24 mouse cellular contexts compared by ENCODE assay signal in the genomic region with DNA sequence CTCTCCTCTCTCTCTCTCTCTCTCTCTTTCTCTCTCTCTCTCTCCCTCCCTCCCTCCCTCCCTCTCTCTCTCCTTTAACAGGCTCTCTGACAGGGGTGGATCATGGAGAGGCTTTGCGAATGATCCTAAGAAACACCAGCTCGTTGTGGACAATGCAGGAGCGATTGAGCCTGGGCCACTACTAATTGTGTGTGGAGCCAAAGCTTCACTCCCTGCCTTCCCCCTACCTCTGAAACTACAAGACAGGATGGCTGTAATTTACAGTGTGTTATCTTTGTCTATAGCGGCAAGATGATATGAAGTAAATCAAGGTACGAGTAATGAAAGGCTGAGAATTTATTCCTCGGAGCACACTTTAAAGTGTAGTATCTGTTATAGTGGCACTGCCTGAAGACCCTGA.
A peak's percentile ranks its signal among the peaks of the same experiment; 100 is the strongest.
DNase-seq lines count a peak whose midpoint lies in the region; ATAC-seq lines count a peak whose summit lies in the region.
"Had no signal": no experiment of that assay in that cellular context is flagged by ENCODE, and none has a peak within 500 bp of the region (broad histone marks: within the 10 kb centered on the region; RNA-seq: fewer than 3 reads in every experiment).

No protein-coding gene starts in this region.

- H3K27me3 ChIP-seq in hindbrain, embryonic 10.5 days (ENCODE audit: insufficient read depth, poor library complexity, severe bottlenecking), result no peaks in the 10 kb centered on the region
- H3K27me3 ChIP-seq in hindbrain, embryonic 16.5 days (replicated peaks; ENCODE audit: control insufficient read depth, insufficient read depth, low read length), result no peaks in the 10 kb centered on the region
- no peaks in the 10 kb centered on the region; the same call in 1 of the 2 replicates for H3K27me3 ChIP-seq in kidney, embryonic 14.5 days (ENCODE audit: control insufficient read depth, insufficient read depth, low read length)
- H3K27me3 ChIP-seq in neural tube, embryonic 13.5 days, result no peaks in the 10 kb centered on the region
- H3K27me3 ChIP-seq: CH12.LX; embryonic facial prominence, embryonic 12.5 days; Patski had no signal

- no peak for ATAC-seq in hindbrain, embryonic 16.5 days
- 0 out of 2 replicates have a peak, but pooled peaks have one; percentile 52 for ATAC-seq in kidney, embryonic 14.5 days (ENCODE audit: low FRiP score, low TSS enrichment)
- peak; percentile 40; the same call in 1 of the 2 replicates for ATAC-seq in neural tube, embryonic 13.5 days (ENCODE audit: low read depth)
- ATAC-seq: activated CD4-positive, CD25-positive, alpha-beta regulatory T cell, adult 4 months; CD4-positive, CD25-positive, alpha-beta regulatory T cell, adult 4 months; forebrain, embryonic 13.5 days; forebrain, embryonic 15.5 days; Patski had no signal

- H3K9me3 ChIP-seq in hindbrain, embryonic 10.5 days, result no peaks in the 10 kb centered on the region
- 0 out of 2 replicates have a peak, but pooled peaks cover 2% of the 10 kb centered on the region for H3K9me3 ChIP-seq in hindbrain, embryonic 16.5 days (ENCODE audit: control insufficient read depth, low read length)
- H3K9me3 ChIP-seq in kidney, embryonic 14.5 days (ENCODE audit: control insufficient read depth, low read length), result no peaks in the 10 kb centered on the region
- no peaks in the 10 kb centered on the region for H3K9me3 ChIP-seq in neural tube, embryonic 13.5 days
- H3K9me3 ChIP-seq: embryonic facial prominence, embryonic 10.5 days; embryonic facial prominence, embryonic 12.5 days; forebrain, embryonic 13.5 days; forebrain, embryonic 15.5 days had no signal

- WGBS in hindbrain, embryonic 10.5 days, result 84% methylated on average over 6 of the region's 6 CpGs
- 63% methylated on average over 6 of the region's 6 CpGs for WGBS in hindbrain, embryonic 16.5 days
- WGBS in kidney, embryonic 14.5 days, result 27% methylated on average over 6 of the region's 6 CpGs
- WGBS in neural tube, embryonic 13.5 days, result 28% methylated on average over 6 of the region's 6 CpGs

- no peak overlapping the region for H3K9ac ChIP-seq in hindbrain, embryonic 16.5 days (ENCODE audit: low read depth, low read length)
- H3K9ac ChIP-seq in kidney, embryonic 14.5 days (ENCODE audit: low read depth, low read length), result no peak overlapping the region
- no peak overlapping the region for H3K9ac ChIP-seq in neural tube, embryonic 13.5 days
- H3K9ac ChIP-seq: embryonic facial prominence, embryonic 12.5 days; forebrain, embryonic 13.5 days; forebrain, embryonic 15.5 days had no signal

- H3K27ac ChIP-seq in hindbrain, embryonic 10.5 days, result 0 out of 2 replicates have a peak overlapping the region, but pooled peaks have one; percentile 35
- H3K27ac ChIP-seq in hindbrain, embryonic 16.5 days (ENCODE audit: low read depth, low read length), result no peak overlapping the region
- H3K27ac ChIP-seq in kidney, embryonic 14.5 days (ENCODE audit: low read depth, low read length), result no peak overlapping the region
- no peak overlapping the region for H3K27ac ChIP-seq in neural tube, embryonic 13.5 days (replicated peaks)
- H3K27ac ChIP-seq: embryonic facial prominence, embryonic 10.5 days; embryonic facial prominence, embryonic 12.5 days; forebrain, embryonic 13.5 days; forebrain, embryonic 15.5 days had no signal

- no peak overlapping the region for H3K4me2 ChIP-seq in hindbrain, embryonic 16.5 days (ENCODE audit: low read length)
- no peak overlapping the region for H3K4me2 ChIP-seq in kidney, embryonic 14.5 days (replicated peaks; ENCODE audit: low read depth, low read length)
- H3K4me2 ChIP-seq in neural tube, embryonic 13.5 days, result no peak overlapping the region
- H3K4me2 ChIP-seq: embryonic facial prominence, embryonic 12.5 days; forebrain, embryonic 13.5 days; forebrain, embryonic 15.5 days had no signal

- H3K4me1 ChIP-seq in hindbrain, embryonic 10.5 days (replicated peaks), result peaks cover 5% of the 10 kb centered on the region; the same call in 1 of the 2 replicates
- H3K4me1 ChIP-seq in hindbrain, embryonic 16.5 days (ENCODE audit: control insufficient read depth, insufficient read depth, low read depth, low read length), result peaks cover 2% of the 10 kb centered on the region; the same call in 1 of the 2 replicates
- no peaks in the 10 kb centered on the region; the same call in 1 of the 2 replicates for H3K4me1 ChIP-seq in kidney, embryonic 14.5 days (ENCODE audit: control insufficient read depth, insufficient read depth, low read length)
- H3K4me1 ChIP-seq in neural tube, embryonic 13.5 days (replicated peaks), result peaks cover 15% of the 10 kb centered on the region
- H3K4me1 ChIP-seq: embryonic facial prominence, embryonic 10.5 days; embryonic facial prominence, embryonic 12.5 days; forebrain, embryonic 13.5 days; forebrain, embryonic 15.5 days had no signal

- DNase-seq in hindbrain, embryonic 10.5 days (ENCODE audit: low spot score), result no peak
- DNase-seq in kidney, postnatal 4 days, result no peak
- no peak for DNase-seq in neural tube, embryonic 10.5 days (ENCODE audit: extremely low spot score, low spot score)
- DNase-seq: adrenal gland, adult 8-10 months; adrenal gland, postnatal 14 days; adrenal gland, postnatal 36 days; B cell, adult 2 months; cerebellum, adult 11-12 months; cerebellum, adult 2 months; cerebellum, adult 9-10 months; cerebellum, postnatal 10 days; cerebellum, postnatal 25 days had no signal

- H3K36me3 ChIP-seq in hindbrain, embryonic 10.5 days, result no peaks in the 10 kb centered on the region
- H3K36me3 ChIP-seq in hindbrain, embryonic 16.5 days (ENCODE audit: control insufficient read depth, insufficient read depth, low read length), result no peaks in the 10 kb centered on the region
- H3K36me3 ChIP-seq in kidney, embryonic 14.5 days (ENCODE audit: control insufficient read depth, insufficient read depth, low read length), result no peaks in the 10 kb centered on the region
- H3K36me3 ChIP-seq in neural tube, embryonic 13.5 days, result no peaks in the 10 kb centered on the region
- H3K36me3 ChIP-seq: embryonic facial prominence, embryonic 10.5 days; embryonic facial prominence, embryonic 12.5 days; forebrain, embryonic 15.5 days; G1E had no signal

- H3K4me3 ChIP-seq in hindbrain, embryonic 10.5 days, result no peak overlapping the region
- no peak overlapping the region for H3K4me3 ChIP-seq in hindbrain, embryonic 16.5 days (ENCODE audit: low read length)
- no peak overlapping the region for H3K4me3 ChIP-seq in kidney, embryonic 14.5 days (ENCODE audit: low read length)
- no peak overlapping the region for H3K4me3 ChIP-seq in neural tube, embryonic 13.5 days
- H3K4me3 ChIP-seq: embryonic facial prominence, embryonic 10.5 days; embryonic facial prominence, embryonic 12.5 days; forebrain, embryonic 13.5 days; forebrain, embryonic 15.5 days had no signal
